Comparison of ENCODE assay signal across 11 mouse cellular contexts in genomic region chr5:25613844-25614658, GRCm38 (mm10).
DNase-seq lines count a peak whose midpoint lies in the region; ATAC-seq lines count a peak whose summit lies in the region.
"Had no signal": no experiment of that assay in that cellular context is flagged by ENCODE, and none has a peak within 500 bp of the region (broad histone marks: within the 10 kb centered on the region; RNA-seq: fewer than 3 reads in every experiment).

No protein-coding gene starts in this region.

- WGBS in heart, embryonic 16.5 days = 60% methylated on average over 8 of the region's 8 CpGs

- H3K9me3 ChIP-seq in heart, embryonic 16.5 days (replicated peaks; ENCODE audit: control insufficient read depth, low read length) = no peaks in the 10 kb centered on the region

- H3K9ac ChIP-seq in heart, embryonic 16.5 days (ENCODE audit: low read length) = no peak overlapping the region

- no peaks in the 10 kb centered on the region for H3K36me3 ChIP-seq in heart, embryonic 16.5 days (ENCODE audit: control insufficient read depth, insufficient read depth)

- no peak overlapping the region for H3K4me2 ChIP-seq in heart, embryonic 16.5 days (ENCODE audit: low read depth, low read length)

- intact Hi-C loops in heart, postnatal 25 days (cut with DNase I) = no loop called here

- peak; percentile 37 for ATAC-seq in heart, embryonic 16.5 days (replicated peaks; ENCODE audit: extremely low read depth, insufficient read depth, low FRiP score)
- ATAC-seq: Patski had no signal

- H3K27me3 ChIP-seq in heart, embryonic 16.5 days (ENCODE audit: control insufficient read depth, insufficient read depth, low read length) = no peaks in the 10 kb centered on the region
- H3K27me3 ChIP-seq: Patski had no signal

- no peak for DNase-seq in heart, postnatal 25 days (ENCODE audit: low spot score)
- DNase-seq in 3T3-L1 (ENCODE audit: low read depth, low spot score) = peak; percentile 51
- peak; percentile 33 to 48 for DNase-seq in layer of hippocampus, adult 18-20 months (ENCODE audit: low spot score in 2 of 2)
- DNase-seq in right cerebral cortex, postnatal 25 days = peak; percentile 39
- DNase-seq in gastrocnemius, postnatal 25 days = no peak
- no peak for DNase-seq in liver

- H3K4me3 ChIP-seq in heart, embryonic 16.5 days (ENCODE audit: low read length) = no peak overlapping the region
- H3K4me3 ChIP-seq in brown adipose tissue, adult 24 weeks (ENCODE audit: insufficient read depth, low read depth, low read length) = no peak overlapping the region
- H3K4me3 ChIP-seq: heart, adult 2 months had no signal

- H3K27ac ChIP-seq in heart, embryonic 16.5 days (ENCODE audit: low read length) = no peak overlapping the region
- peak overlapping the region; percentile 40; the same call in 1 of the 2 replicates for H3K27ac ChIP-seq in brown adipose tissue, adult 24 weeks (replicated peaks; ENCODE audit: low read depth, low read length)
- H3K27ac ChIP-seq: heart, adult 2 months; macrophage had no signal

- peaks cover 5% of the 10 kb centered on the region; the same call in 1 of the 2 replicates for H3K4me1 ChIP-seq in heart, embryonic 16.5 days (ENCODE audit: control insufficient read depth, insufficient read depth, low read length)
- H3K4me1 ChIP-seq in brown adipose tissue, adult 24 weeks (ENCODE audit: control insufficient read depth, insufficient read depth, insufficient read length, low read length) = peaks cover 5% of the 10 kb centered on the region

Comparison
In these comparisons a context has a peak if more than half of its experiments do, and no peak if none do; other contexts are left out.
1. DNase-seq: peak in 3T3-L1 (single experiment), layer of hippocampus, adult 18-20 months (2 of 2) and right cerebral cortex, postnatal 25 days (single experiment); none in heart, postnatal 25 days (single experiment), gastrocnemius, postnatal 25 days (single experiment) and liver (single experiment).